Mouse (Mus musculus) splenic B cell, adult 2 months (primary cell): ENCODE measurements around the gene Rab12.
A peak's percentile ranks its signal among the peaks of the same experiment; 100 is the strongest.

Source experiments
- DNase-seq: peaks from one replicate; pipeline ENCODE4 v3.0.0-alpha.2; 2011; ENCODE audit warnings: low read depth, low spot score
- H3K27me3 ChIP-seq: 2 replicates; pipeline ENCODE4 v1.6.1; 2012; ENCODE audit warnings: mild to moderate bottlenecking, low read length, moderate library complexity, mixed read lengths; ENCODE audit not compliant: control insufficient read depth, poor library complexity, insufficient read depth, severe bottlenecking
- H3K36me3 ChIP-seq: 2 replicates; pipeline ENCODE4 v1.6.1; 2012; ENCODE audit warnings: mild to moderate bottlenecking, low read length, moderate library complexity, mixed read lengths; ENCODE audit not compliant: control insufficient read depth, poor library complexity, insufficient read depth, severe bottlenecking

Gene Rab12

DNA sequence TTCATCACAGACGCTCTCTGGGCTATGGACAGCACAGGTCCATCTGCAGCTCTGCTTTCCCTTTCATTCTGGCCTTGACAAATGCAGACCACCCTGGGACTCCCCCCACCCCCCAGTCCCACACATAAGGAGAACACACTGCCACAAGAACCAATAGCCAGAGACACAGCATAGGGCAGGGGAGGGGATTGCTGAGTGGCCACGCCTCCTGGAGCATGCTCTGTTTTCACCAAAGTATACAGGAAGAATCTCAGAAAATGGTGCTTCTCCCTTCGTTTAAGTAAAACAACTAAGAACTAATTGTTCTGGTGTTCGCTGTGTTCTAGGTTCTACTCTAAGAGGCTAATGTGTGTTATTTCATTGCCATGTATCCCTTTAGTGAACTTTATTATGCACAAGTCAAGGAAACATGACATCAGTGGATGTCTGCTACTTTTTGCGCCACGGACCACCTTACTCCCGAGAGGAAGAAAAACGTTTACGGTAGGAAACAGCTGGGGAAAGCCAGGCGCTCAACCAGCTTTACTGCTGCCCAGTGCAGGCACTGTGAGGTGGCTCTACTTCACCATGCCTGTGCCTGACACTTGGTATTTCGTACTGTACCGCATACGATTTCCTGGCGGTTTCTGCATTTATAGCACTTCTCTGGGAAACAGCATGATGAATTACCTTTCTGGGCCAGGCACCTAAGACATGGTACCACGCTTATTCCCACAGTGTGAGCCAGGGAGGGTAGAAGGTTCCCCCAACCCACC lies 7.2 kb downstream of the Rab12 start:
- Histone ChIP-seq H3K27me3 (no peaks in the 10 kb centered on the region), H3K36me3 (no peaks in the 10 kb centered on the region)
- DNase-seq, result peak; percentile 26

DNA sequence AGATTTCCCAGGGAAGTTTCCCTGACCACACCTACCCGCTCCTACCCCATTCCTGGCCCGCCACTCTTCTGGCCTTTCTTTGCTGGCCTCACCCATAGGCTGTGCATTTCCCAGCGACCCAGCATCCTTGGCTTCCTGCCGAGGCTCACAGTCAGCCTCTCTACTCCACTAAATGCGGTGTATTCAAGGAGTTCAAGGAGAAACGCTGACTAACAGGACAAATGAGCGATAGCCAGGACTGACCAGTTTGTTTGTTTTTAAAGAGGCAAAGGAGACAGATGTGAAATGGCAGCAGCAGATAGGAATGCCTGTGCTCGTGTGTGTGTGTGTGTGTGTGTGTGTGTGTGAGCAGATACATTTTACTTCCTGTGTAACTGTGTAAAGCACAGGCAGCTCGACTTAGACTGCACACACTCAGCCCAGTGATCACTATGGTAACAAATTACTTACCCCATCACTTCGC lies 9.3 kb downstream of the Rab12 start:
- Histone ChIP-seq H3K36me3 (peaks cover 4% of the 10 kb centered on the region; the same call in 1 of the 2 replicates), H3K27me3 (no peaks in the 10 kb centered on the region)
- no peak for DNase-seq

DNA sequence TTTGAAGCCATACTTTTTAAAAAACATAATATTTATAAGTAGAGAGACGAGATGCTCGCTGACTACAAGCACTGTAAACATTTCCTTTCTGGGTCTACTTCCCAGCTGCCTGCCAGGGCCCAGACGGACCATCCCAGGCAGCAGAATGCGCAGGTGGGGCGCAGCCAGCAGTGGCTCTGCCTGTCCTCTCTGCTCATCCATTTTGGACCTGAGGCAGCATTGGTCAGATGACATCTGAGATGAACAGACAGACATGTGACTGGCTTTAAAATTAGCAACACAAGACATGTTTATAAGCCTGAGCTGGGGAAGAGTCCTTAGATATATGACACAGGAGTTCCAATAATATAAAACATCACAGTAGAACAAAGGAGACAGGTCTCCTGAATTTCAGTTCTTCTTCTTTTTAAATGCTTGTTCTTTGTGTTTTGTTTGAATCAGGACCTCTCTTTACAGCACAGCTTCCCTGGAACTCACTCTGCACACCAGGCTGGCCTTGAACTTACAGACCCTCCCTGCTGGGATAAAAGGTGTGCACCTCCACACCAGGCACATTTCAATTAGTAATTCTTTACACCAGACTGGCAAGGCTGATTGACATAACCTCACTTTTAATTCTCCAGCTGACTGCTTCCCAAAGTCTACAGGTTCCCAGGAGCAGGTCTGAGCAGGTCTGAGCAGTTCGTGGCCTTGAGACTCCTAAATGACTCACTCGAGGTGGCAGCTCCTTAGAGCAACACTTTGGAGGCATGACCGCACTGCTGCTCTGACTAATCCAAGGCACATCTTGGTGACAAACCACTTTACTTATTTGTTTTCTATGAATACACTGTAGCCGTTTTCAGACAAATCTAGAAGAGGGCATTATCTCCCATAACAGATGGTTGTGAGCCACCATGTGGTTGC lies 12.2 kb downstream of the Rab12 start:
- DNase-seq, result no peak
- no peaks in the 10 kb centered on the region for H3K27me3 ChIP-seq
- H3K36me3 ChIP-seq, result peaks cover 14% of the 10 kb centered on the region; the same call in 1 of the 2 replicates

DNA sequence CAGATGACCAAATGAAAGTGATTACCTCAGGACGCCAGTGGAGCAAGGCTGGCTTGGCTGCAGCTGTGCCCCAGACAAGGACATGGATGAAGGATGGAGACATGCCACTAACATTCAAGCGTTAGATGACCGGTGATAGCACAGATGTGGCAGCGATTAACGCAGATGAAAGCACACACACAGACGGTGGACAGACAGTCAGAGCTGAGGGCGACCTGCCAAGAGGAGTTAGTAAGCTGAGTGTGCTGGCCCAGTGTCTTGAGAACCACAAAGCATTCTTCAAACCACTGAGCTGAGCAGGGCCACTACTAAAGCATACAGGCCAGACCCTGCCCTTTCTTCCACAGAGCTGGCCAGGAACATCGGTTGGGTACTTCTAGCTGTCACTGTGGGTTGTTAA lies 14.6 kb downstream of the Rab12 start:
- H3K27me3 ChIP-seq, result no peaks in the 10 kb centered on the region
- DNase-seq, result no peak

DNA sequence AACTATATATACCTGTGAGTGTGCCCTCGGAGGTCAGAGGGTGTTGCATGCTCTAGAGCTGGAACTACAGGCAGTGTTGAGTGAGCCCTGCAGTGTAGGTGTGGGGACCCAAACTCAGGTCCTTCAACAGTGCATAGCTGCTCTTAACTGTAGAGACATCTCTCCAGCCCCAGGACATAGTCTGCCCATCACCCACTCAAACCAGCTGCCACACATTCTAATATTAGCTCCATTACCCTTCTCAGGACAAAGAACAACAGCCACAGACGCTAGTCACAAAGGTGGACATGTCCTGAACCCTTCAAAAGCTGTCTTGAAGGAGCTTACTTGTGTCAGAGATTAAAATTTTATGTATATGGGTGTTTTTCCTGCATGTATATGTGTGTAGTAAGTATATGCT lies 15.3 kb downstream of the Rab12 start:
- peaks cover 17% of the 10 kb centered on the region for H3K36me3 ChIP-seq
- no peaks in the 10 kb centered on the region for H3K27me3 ChIP-seq
- no peak for DNase-seq

More for the DNA sequence above, 14.6 kb downstream of the Rab12 start:
- H3K36me3 ChIP-seq, result peaks cover 15% of the 10 kb centered on the region

DNA sequence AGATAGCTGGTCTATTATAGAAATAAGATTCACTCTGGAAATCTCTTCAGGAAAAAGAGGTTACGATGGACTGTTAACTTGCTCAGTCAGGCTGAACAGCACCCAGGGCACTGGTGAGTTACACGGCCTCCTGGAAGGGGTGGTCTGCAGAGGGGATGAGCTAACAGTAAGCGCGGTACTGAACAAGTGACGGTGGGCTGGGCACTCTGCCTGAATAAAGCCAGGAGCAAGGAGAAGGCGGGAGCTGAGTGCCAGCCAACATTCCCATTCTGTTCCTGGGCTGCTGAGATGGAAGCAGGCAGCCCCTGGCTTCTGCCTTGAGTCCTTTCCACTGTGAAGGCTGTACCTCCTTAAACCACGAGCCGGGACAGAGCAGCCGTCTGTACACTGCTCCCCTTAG lies 16.1 kb downstream of the Rab12 start:
- H3K36me3 ChIP-seq, result peaks cover 17% of the 10 kb centered on the region
- no peak for DNase-seq
- H3K27me3 ChIP-seq, result no peaks in the 10 kb centered on the region

DNA sequence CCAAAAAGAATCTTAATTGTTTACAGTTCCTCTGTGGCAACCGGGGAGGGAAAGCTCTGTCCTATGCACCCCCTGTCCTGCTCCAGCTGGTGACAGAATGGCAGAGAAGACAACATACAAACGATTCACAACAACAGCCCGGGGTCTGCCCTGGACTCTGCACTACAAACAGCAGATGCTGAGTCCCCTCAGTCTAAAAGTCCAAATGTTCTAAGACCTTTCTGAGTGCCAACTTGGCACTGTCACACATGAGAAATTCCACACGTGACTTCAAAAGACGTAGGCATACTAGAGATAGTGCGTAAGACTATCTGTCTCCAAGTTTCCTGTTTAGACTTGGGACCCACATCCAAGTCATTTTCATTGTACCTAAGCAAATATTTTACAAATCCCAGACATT lies 16.7 kb downstream of the Rab12 start:
- no peaks in the 10 kb centered on the region for H3K27me3 ChIP-seq
- peaks cover 17% of the 10 kb centered on the region for H3K36me3 ChIP-seq
- DNase-seq, result no peak

DNA sequence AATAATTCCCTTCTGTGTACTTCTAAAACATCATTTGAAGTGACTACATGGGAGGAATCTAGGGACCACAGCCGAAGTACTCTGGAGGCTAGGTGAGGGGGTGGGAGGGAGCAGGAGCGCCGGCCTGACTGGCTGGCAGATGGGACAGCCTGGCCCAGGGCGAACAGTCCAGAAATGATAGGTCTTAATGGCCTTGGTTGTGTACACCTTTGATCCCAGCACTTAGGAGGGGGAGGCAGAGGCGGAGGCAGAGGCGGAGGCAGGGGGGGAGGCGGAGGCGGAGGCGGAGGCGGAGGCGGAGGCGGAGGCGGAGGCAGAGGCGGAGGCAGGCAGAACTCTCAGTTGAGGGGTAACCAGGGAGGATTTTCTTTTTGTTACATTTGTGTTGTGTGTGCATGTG lies 20.9 kb downstream of the Rab12 start:
- H3K36me3 ChIP-seq, result peaks cover 18% of the 10 kb centered on the region
- H3K27me3 ChIP-seq, result no peaks in the 10 kb centered on the region
- no peak for DNase-seq

DNA sequence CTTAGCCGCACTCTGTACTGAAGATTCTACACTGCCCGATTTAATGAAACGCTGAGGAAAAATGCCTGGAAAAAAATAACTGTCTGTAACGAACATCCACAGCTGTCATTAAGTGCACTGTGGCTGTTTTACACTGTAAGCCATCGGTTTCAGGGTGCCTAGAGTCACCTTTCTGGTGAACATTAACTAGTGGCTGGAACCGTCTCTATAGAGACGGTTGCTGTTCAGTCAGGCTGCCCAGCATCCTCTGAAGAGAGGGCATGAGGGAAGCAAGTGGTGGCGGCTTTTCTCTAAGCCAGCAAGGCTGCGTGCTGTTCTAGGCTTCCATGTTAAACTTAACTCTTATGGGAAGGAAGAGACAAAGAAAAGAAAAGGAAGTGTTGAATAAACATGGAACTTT lies 22.9 kb downstream of the Rab12 start:
- no peak for DNase-seq
- H3K27me3 ChIP-seq, result no peaks in the 10 kb centered on the region
- H3K36me3 ChIP-seq, result peaks cover 15% of the 10 kb centered on the region

DNA sequence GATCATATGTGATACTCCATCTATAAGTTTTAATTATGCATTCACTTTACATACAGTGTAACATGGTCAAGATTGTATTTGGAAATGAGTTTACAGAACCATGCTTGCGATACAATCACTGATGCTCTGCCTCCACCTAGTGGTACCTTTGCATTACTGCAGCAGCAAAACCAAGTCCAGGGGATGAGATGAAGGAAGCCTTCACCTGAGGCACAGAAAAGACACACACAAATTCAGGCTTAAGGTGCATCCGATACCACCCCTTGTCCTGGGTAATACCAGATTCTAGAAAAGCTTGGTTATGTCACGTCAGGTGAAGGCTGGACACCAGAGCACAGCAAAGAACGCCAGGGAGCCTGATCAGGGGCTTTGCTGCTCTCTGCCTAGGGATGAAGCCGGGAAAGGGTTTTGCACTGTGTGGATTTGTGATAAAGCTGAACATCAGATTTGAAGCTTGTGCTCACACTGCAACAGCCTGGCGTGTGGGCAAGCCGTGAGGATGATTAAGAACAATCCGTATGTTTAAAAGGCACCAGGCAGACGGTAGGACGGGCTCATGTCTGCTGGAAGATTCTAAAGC lies 29.4 kb downstream of the Rab12 start:
- DNase-seq, result peak; percentile 68
- H3K27me3 ChIP-seq, result no peaks in the 10 kb centered on the region
- peaks cover 6% of the 10 kb centered on the region for H3K36me3 ChIP-seq

DNA sequence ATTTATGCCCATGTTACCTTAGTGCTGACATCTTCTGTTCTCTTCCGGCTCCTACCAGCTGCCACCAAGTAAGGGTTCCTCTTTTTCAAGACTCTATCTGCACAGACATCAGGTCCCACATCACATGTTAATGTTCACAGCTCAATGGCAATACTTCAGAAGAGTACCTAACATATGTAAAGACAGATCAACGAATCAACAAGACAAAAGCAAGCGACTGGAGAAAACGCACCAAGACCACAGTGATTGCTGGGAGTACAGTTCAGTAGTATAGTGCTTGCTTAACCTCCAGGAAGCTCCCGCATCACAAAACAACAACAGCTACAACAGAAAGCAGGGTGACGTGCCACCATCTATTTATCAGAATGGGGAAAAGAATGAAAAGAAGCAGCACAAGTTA lies 33.0 kb downstream of the Rab12 start:
- H3K27me3 ChIP-seq, result no peaks in the 10 kb centered on the region
- DNase-seq, result peak; percentile 3
- no peaks in the 10 kb centered on the region for H3K36me3 ChIP-seq

DNA sequence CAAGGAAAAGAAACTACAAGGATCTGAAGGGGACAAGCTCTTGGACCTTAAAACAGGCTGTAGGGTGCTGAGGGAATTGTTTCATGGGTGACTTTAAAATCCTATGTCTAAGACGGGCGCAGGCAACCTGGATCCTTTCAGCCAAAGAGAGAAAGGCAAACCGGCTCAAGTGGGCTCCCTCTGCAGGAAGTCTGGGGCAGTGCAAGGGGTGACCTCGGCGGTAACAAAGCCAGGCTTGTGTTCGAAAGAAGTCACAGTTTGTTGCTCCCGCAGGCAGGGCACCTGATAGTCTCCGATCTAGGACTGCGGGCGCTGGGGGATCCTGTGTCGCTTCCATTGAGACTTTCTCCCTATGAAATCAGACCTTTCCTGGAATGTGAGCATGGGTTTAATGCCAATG lies 33.8 kb downstream of the Rab12 start:
- DNase-seq, result peak; percentile 61
- Histone ChIP-seq H3K27me3 (no peaks in the 10 kb centered on the region), H3K36me3 (no peaks in the 10 kb centered on the region)

DNA sequence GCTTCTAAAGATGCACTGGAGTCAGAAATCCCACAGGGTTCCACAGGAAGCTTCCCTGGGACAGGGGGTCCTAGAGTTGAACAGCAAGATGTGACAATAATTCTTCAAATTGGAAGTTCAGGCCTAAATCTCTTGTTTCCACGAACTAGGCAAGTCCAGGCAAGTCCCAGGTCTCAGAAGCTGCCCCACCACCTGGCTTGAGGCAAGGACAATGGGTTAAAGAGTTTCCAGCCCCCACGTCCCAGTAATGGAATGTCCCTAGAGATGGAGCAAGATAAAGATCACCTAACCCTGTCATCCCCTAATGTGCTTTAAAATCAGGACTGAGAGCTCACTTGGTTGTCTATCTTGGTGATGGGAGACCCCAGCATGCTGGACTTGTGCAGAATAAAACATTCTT lies 34.6 kb downstream of the Rab12 start:
- no peaks in the 10 kb centered on the region for H3K27me3 ChIP-seq
- DNase-seq, result no peak
- no peaks in the 10 kb centered on the region for H3K36me3 ChIP-seq

DNA sequence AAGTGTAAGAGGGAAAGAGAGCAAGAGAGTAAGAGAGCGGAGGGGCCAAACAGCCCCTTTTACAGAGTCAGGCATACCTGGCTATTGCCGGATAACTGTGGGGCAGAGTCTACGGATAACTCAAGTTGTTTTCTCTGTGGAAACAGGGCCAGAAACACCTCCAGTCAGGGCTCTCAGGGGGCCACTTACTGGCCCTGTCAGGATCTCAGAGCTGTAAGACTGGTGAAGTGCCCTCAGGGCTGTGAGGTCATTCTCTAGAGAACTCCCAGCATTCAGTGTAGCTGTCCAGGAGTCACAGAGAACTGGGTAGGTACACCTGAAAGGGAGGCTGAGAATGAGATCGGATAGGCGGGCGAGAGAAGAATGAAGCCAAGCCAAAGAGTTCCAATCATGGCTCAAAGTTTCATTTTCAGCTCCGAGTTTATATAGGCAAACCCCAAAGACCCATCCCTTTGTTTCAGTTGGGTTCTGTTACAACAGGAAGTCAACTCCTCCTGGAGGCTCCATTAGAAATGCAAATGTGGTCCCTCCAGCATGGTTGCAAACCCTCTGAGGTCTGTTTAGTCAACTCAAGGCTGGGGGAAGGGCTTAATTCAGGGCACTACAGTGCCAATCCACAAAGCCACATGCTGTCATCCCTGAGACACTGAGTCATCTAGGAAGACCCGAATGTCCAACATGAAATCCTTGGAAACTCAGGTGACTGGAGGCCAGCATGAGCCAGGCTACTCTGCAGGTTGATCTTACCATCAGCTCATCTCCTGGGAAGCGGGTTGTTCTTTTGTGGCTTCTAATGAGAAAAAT lies 35.7 kb downstream of the Rab12 start:
- H3K27me3 ChIP-seq, result no peaks in the 10 kb centered on the region
- DNase-seq, result no peak
- no peaks in the 10 kb centered on the region for H3K36me3 ChIP-seq
